Mouse (Mus musculus) T-helper 1 cell (primary cell): ENCODE results near the gene Dab1.

Source experiments
- in situ Hi-C: fragments of 300-600 bp; cut with MboI, MseI; formaldehyde crosslinking; loops from one replicate; pipeline ENCODE4 v1.15.1; 2025; ENCODE audit warnings: high pct_unique_total_duplicates

Gene Dab1

DNA sequence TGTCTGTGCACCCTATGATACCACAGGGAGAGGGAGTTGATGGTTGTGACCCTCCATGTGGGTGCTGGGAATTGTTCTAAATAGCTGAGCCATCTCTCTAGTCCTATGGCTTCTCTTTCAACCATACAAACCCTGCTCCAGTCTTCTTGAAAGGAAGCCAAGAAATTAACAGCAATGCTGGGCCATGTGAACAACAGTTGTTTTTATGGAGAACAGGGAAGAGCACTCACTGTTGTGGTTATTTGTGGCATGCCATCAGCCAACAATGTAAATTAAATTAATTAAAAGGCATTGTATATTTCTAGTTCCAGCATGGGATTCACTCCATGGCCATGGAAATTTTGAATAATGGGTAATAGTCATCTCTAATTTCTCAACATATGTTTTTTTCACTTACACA is 492.5 kb downstream of the Dab1 start:
- in situ Hi-C loops: no loop called here

DNA sequence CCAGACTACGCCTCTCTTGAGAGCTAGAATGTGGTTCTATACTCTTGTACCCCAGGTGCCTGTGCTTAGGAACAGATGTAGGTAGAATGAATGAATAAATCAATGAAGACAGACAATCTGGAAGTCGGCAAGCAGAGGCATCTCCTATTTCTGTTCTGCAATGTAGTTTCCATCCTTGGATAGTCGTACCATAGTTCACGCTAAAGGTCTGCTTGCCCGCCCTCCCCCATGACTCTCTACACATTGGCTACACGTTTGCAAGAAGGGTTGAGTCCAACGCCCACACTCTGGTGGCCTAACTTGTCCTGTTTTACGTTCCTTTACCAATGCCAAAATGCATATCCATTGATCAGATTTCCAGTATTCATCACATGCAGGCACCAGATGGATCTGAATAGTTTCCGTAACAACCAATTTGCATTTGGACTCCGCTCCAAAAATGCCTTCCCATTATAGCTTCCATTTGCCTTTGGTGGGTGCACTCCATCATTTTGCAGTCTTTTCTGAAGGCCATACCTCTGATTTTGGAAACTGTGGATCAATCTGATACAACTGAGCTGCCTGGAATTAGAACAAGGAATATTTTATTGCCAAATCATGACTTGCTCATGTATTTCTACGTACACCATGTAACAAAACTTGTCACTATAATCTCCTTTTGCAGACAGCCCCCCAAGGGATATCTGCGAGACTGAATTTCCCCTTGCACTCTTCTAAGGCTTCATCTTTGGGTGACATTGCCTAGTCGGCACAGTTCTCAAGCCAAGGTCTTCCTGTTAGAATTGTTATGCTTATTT is 494.2 kb downstream of the Dab1 start:
- in situ Hi-C loops: no loop called here

DNA sequence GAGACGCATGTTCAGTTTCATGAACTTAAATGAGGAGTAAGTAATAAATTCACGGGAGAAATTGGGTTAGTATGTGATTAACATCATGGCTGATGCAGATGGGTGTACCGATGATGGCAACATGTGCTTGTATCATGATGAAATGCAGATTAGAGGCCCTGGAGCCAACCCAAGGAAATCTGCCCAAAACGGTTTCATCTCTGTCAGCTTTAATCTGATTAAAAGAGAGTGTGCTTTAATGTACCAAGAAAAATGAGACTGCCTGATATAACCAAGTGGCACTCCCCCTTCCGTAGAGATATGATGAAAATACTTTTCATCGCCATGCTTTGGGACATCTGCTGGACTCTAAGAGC is 494.8 kb downstream of the Dab1 start:
- in situ Hi-C loops: no loop called here

DNA sequence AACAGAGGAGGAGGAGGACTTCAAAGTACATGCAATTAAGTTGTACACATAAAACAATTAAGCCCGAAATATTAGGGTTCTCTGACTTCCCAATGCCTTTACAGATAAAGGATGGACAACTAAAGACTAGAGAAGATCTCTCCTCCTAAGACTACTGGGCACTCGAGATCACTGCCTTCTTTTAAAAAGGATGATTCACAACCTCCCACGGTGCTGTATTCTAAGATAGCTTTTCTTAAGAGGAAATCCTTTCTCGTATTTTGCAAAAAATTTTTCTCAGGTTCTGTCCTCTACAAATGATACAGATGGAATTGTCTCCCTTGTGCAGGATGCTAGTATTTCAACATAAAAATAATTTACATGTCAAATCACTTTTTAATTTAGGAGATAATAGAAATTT is 500.9 kb downstream of the Dab1 start:
- in situ Hi-C loops: no loop called here

DNA sequence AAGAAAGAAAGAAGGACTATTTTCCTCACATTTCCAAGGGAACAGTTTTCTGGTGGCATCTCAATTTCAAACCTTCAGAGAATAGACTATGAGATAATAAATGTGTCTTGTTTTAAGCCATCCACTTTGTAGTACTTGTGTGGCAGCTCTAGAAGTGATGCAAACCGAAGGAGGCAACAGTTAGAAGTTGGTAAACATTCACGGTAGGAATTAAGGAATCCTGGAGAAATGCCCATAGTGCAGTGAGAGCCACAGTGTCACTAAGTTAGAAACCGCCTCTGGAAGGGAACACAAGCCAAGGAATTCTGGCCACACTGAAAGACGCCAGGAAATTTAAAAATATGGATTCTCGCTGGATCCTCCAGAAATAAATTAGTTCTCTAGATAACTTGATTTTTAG is 502.8 kb downstream of the Dab1 start:
- in situ Hi-C loops: no loop called here

DNA sequence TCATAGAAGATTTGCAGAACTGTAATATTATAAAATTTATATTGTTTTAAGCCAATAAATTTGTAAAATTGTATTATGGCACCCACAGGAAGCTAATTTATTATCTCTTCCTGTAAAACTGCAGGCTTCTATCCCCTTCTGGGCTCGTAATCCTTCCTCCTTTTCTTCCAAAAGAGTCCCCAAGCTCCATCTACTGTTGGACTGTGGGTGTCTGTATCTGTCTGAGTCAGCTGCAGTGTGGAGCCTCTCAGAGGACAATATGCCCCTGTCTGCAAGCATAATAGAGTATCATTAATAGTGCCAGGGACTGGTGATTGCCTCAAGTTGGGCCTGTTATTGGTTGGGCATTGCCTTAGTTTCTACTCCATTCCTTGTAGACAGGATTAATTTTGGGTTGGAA is 503.2 kb downstream of the Dab1 start:
- in situ Hi-C loops: no loop called here

DNA sequence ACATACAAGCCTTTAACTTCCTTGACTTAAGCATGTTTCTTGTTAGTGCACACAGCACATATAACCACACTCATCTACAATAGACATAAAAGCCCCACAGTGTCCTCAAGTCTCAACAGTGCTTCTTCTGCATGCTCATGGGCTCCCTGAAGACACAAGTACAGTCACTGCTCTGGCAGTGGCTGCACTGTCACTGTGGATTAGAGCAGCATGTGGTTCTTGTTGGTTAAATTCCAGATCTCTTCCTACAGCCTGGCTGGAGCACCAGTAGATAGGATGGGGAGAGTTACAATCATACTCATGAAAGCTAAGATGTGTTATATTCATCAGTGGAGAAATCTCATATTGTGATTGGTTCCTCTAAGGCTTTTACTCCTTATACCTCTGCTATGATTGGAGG is 534.5 kb downstream of the Dab1 start:
- in situ Hi-C loops: no loop called here

DNA sequence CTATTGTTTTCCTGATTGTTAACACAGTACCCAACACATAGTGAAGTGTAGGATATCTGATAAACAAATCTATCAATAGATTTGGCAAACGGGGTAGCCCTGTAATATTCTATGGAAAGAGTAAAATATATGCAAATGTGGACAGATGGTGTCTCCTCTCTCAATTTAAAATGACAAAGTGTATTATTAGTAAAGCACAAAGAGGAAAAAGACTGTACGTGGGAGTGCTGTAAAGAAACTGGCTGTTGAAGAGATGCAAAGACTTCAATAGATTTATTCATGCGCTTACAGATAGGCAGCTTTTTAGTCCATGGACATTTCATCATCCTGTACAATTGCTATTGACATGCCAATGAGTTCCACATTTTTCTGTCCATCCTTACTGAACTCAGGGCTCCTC is 558.9 kb downstream of the Dab1 start:
- in situ Hi-C loops: no loop called here

DNA sequence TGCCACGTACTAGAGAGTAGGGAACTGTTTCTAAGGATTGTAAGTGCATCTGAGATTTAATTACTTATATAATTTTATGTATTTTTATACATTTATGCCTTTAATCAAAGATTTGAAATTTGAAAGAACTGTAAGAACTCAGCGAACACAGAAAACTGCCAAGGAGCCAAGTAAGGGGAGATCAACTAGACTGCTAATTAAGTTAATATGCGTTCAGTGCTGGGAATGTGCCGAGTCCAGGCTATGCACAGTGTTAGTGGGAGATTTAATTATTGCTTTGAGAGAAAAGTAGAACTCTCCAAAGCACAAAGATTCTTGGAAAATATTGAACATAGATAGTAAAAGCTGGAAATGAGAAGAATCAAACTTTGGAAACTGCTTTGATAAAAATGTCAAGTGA is 567.2 kb downstream of the Dab1 start:
- in situ Hi-C loops: no loop called here

DNA sequence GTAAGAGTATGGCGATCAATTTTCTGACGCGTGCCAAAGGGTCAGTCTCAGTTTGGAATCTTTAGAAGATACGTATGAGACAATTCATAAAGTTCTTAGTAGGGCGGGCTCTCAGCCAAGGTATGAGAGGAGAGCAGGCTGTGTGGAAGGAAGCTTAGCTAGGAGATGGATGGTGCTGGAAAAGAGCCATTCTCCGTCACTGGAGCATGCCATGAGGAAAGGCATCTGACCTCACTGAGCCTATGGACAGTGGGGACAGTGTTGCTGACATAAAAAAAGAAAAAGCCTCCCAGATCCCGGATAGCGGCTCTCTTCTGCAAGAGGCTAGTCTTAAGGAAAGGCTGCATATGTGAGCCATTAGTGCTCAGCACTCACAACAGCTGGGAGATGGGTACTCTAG is 579.5 kb downstream of the Dab1 start:
- in situ Hi-C loops: no loop called here

DNA sequence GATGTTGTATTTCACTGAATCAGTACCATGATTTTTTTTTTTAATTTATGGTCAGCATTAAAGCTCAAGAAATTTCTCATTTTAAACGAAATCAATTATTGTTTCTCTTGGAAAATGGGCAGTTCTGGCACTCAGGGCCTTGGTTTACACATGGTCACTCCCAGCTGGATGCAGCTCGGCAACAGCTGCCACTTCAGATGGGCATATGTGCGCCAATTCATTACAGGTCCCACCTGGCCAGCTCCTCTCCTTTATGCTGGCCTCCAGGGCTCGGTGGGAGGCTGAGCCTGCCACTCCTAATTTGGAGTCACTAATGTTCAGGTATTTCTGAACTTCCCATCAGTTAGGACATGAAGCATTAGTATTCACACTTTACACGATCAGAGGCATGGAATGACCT is 582.5 kb downstream of the Dab1 start:
- in situ Hi-C loops: no loop called here

DNA sequence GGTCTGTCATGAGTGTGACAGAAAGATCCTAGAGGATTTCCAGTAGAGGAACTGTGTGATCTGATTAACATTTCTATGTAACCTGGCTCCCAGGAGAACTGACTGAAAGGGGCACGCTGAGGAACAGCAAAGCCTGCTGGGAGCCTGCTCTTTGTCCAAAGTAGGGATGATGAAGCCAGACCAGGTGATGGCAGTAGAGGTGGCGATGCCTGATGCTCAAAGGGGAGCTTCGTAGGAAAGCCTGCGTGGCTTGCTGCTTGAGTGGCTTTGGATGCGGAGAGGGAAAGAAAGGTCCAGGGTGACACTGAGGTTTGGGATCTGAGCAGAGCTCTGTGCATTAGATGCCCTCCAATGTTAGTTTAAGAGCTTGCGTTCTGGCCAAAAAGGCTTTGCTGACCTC is 584.9 kb downstream of the Dab1 start:
- in situ Hi-C loops: no loop called here

DNA sequence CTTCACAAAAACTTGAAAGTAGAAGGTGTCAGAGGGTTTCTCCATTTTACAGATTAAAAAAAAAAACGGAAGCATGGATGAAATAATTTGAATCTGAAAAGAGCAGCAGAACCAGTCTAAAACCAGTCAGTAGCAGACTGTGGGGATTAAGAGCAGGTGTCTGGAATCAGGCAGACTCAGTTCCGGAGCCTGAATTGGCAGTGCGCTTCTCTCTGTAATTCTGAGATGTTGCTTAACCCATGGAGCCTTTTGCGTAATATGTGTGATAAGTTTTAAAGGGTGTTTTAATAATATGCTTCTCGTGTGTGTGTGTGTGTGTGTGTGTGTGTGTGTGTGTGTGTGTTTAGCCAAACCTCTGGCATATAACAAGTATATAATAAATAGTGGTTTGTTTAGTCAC is 587.5 kb downstream of the Dab1 start:
- in situ Hi-C loops: no loop called here

DNA sequence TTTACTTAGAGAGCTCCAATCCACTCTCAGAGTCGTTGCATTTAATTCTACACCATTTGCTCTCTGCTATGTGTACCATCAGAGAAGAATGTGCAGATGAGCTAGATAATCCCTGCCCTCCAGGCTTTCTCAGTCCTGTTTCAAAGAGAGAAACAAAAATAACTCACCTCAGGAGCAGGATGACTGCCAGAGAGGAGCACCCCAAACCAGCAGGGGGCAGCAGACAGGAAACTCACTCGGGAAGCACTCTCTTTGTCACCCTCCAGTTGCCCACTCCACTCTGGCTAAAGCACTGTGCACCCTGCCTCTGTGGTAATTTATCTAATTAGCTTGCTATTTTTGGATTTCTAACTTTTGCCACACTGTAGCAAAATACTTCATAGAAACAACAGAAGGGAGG is 589.9 kb downstream of the Dab1 start:
- in situ Hi-C loops: no loop called here

DNA sequence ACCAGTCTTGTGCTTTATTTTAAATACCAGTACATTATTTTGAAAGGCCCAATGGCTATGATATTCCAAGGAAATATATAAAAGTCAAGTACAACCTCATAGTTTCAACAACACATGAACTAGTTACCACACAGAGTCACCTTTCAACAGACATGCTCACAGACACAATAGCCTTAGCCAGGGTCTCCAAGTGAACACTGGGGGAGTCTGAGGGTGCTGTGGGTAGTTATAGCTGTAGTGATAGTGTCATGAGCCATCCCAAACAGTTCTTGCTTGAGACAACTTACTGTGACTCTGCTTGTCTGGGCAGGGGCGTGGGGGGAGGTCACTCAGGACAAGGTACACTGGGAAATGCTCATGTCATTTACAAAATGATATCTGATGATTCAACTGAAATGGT is 591.6 kb downstream of the Dab1 start:
- in situ Hi-C loops: no loop called here

DNA sequence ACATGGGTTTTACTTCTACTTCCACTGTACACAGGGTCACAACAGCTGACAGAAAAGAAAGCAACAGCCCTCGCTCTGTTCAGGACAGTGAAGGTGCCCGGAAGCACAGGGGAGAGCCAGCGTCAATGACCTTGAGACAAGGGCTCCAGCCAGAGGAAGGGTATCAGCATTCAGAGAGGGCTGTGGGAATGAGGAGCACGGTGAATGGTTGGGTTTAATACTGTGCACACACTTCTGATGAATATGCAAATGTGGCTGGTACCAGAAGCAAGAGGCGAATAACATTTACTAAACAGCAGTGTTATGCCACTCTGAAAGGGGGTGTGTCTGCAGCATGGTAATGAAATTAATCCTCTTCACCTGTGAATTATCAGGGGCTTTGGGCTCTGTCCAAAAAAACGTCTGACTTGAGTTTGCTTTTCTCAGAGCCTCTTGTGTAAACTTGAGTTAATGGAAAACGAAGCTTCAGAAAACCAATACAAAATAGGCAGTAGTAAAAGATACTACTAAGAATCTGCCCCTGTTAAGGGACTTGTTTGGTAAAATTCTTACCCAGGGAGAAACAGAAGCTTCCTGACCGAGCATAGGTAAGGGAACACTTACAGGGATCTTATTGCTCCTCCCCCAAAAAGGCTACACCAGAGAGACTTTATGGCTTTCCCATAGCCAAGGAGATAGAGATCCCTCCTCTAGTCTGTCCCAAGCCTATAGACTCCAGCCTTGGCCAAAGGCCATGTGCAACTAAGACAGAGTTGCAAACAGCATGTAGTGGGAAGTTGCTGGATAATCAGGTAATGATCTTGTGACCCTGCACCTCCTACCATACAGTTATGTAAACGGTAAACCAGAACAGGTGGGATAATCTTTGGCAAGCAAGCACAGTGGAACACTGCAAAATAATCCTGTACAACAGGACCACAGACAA is 592.6 kb downstream of the Dab1 start:
- in situ Hi-C loops: no loop called here

DNA sequence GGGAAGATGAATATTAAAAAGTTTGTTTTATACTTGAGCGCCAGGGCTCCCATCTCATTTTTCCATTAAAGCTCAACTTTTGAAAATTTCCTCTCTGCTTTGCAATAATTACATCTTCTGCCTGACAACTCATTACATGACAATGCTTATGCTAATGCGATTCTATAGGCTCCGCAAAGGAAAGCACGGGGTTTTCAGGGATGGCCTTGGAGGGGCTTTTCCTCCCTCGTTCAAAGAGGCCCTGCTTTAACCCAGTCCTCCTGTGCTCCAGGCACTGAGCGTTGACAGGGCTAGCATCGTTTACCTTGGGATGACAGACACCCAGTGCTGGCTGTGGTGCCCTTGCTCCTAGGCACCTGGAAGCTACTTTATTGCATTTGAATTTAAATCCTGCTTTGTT is 595.6 kb downstream of the Dab1 start:
- in situ Hi-C loops: no loop called here

DNA sequence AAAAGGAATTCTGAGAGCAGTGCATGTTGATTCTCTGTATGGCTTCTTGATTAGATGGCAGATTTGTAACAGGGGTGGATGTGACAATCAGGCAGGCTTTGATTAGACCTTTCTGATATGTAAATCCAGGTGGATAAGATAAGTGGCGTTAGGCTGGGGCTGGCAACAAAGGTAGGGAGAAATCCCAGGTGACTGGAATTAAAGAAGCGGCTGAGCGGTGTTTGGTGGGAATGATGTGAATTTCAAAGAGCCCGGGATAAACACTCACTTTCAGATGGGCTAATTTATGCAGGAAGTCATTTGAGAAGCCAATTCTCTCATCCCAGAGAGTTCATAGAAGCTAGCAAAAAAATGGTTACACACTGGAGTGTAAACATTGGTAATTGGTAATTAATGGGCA is 598.2 kb downstream of the Dab1 start:
- in situ Hi-C loops: no loop called here

DNA sequence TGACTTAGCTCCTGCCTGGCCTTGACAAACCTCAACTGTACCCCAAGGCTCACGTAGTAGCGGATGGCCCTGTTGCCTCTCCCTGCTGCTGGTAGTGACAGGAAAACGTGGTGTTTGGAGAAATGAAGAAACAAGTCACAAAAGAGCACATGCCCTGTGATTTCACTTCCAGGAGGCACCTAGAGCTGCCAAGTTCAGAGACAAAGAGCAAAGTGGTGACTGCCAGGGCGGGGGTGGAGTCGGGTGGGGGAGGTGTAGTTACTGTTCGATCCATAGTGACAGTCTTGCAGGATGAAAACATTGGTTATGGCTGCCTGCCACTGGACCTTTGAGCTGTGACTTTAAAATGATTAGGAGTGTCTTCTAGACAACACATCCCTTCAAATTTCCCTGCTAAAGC is 599.6 kb downstream of the Dab1 start:
- in situ Hi-C loops: no loop called here

DNA sequence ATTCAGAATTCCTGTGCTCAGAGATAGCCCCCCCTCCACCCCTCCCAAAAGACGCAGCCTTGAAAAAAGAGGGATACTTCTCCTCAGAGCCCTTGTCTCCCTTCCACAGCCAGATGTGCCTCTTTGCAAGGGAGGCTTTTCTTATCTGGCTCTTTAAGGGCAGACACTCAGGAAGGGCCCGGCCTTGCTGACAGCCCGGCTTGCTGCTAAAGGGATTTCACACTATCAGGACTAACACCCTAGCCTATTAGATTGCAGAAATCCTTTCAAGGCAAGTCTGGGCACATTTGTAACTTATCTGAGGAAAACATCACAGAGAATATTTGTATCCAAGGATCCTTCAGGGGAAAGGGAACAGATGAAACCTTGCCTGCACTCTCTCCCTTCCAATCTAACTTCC is 600.9 kb downstream of the Dab1 start:
- in situ Hi-C loops: no loop called here

DNA sequence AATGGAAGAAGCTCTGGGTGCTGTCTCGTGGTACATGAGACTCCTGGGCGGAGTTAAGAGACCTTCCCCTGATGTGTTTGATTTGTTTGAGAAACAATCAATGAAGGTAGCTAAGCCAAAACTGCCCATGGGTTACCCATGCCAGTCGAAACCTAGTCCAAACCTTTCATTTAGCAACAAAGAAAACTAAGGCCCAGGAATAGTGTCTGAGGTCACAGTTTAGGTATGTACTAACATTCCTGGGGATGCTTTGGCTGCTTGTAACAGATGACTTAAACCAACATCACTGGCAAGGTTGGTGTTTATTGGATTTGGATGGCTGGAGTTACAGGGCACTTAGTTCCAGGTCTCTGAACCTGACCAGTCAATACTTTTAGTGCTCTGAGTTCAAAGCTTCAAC is 610.1 kb downstream of the Dab1 start:
- in situ Hi-C loops: no loop called here

DNA sequence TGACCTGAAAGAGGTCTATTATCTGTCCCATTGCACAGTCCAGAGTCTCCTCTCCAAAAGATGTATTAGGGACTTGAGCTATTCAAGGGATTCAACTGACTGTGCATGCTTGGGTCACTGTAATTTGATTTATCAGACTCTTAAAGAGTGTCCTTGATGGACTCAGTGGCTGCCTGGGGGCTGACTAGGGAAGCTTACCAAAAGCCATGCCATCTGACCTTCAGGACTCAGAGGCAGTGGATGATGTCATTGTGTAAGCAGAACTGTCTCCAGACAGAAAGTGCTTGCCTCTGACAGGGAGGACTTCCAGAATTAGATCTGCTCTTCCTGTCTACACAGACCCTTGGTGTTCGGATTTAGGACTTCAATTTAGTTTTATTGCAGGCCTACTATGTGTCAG is 627.3 kb downstream of the Dab1 start:
- in situ Hi-C loops: no loop called here

DNA sequence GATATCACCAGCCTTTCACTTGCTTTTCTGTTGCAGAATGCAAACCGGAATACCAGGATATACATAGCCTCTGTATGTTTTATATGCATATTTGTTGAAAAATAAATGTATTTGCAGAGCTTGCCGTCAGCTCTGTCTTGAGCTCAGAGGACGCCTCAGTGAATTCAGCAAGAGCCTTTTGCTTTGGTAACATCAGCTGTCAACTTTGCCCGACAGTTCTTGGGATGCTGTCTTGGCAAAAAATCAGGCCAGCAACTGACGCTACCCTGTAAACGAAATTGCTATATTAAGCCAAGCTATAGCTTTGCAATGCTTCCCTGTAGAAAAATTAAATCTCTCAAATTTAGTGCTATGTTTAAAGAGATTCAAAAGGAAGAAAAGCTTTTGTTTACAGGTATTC is 630.3 kb downstream of the Dab1 start:
- in situ Hi-C loops: no loop called here
